Mouse (Mus musculus): Measurements from ENCODE around the gene Shank2.

- TF ChIP-seq CTCF (IDR thresholded peaks at IDR 0.05; ENCODE audit: control insufficient read depth, insufficient read depth, insufficient read length) (no peak), MYOD1 (IDR thresholded peaks at IDR 0.05; ENCODE audit: control insufficient read depth, insufficient read length, low read depth) (no peak), MYOG (IDR thresholded peaks at IDR 0.05; ENCODE audit: control insufficient read depth, extremely low read depth, insufficient read length) (no peak), MAX (IDR thresholded peaks at IDR 0.05) (no peak)
Observed at GRCm38 (mm10) chr7:143991160-143991559, 10.6 kb upstream of the Shank2 start.
